Mouse (Mus musculus) activated CD4-positive, CD25-positive, alpha-beta regulatory T cell, adult 4 months (primary cell): ENCODE results near the gene Fitm1. TPM values are rescaled to one million over a fixed set of nuclear protein-coding genes. Genes with fewer than 3 reads are reported as not detected.

Experiments
- ATAC-seq: one replicate; pipeline ENCODE4 v1.8.0; 2017
- polyA plus RNA-seq, 2 experiments: library from polyadenylated mRNA; unstranded; fragments of 100-300 nt; shearing (Covaris generic); gene quantifications; one replicate each; pipeline ENCODE4 v1.2.1; 2017

The Fitm1 gene
- polyA plus RNA-seq, 2 experiments from 2014 or later: not detected

DNA sequence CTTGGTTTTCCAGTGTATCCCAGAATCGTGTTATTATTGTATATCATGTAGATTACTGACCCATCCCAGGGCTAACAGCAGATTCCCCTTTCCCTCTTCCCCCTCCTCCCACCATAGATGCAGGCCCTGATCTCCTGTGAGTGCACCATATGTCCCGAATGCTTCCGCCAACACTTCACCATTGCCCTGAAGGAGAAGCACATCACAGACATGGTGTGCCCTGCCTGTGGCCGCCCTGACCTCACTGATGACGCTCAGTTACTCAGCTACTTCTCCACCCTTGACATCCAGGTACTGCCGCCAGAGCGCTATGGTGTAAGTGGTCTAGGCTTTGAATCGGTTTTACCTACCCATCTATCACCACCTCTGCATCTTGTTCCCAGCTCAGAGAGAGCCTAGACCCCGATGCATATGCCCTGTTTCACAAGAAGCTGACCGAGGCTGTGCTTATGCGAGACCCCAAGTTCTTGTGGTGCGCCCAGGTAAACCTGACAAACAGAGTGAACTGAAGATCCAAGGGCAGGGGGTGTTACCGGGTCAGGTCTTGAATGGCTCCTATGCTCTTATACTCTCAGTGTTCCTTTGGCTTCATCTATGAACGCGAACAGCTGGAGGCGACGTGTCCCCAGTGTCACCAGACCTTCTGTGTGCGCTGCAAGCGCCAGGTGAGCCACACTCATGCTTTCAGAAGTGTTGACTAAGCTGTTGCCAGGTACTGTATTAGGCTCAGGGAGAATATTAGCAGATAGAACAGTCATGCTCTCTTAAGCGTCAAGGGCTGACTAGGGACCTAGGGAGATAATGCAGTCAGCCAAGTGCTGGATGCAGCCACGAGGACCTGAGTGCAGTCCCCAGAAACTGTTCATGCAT lies 23.3 kb downstream of the Fitm1 start:
- ATAC-seq: no peak

GRCm38 (mm10) chr14:55603271-55603632 lies 27.8 kb downstream of the Fitm1 start, which contains the start of gene Irf9:
Gene Irf9, plus strand, starts transcription at chr14:55603571.
- ATAC-seq: no peak

DNA sequence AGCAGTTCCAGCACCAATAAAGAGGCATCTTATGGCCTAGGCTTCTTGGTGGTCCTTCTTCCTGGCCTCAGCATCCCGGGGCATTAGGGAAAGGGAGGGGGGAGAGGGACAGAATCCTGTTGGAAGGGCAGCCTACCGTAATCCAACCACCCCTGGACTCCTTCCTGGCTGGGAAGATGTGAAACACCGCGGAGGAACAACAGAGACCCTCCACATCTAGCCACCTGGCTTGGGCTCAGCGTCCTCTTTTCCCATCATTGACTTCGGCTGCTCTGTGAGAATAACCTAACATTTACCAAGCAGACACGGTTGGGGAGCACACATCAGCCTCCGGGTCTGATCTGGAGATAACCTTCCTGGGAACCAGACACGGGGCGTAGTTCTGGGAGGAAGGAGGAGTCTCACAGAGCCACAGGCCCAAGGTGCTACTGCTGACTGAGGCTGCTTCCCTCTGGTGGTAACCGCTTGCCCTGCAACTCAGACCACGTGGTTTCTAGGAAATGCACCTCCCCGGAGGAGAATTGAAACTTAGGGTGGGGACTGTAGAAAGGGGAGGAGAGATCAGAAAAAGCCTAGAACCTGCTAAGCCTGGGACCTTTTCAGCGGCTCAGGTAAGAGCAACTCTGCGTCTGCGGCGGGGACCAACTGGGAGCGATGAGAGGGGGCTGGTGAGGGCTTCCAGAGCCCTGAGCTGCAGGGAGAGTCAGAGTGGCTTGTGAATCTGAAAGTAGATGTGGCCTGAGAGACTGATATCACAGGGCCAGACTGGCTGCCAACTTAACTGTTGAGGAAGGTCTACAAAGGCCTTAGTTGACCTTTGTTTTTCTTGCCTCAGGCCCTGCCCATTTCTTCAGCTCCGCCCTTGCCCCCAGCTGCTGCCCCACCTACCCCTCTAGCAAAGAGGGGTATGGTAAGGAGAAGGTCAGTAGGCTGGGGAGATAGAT lies 28.5 kb downstream of the Fitm1 start:
- ATAC-seq: peak; percentile 90

- ATAC-seq: no peak
Observed at GRCm38 (mm10) chr14:55604823-55605222, 29.4 kb downstream of the Fitm1 start.

DNA sequence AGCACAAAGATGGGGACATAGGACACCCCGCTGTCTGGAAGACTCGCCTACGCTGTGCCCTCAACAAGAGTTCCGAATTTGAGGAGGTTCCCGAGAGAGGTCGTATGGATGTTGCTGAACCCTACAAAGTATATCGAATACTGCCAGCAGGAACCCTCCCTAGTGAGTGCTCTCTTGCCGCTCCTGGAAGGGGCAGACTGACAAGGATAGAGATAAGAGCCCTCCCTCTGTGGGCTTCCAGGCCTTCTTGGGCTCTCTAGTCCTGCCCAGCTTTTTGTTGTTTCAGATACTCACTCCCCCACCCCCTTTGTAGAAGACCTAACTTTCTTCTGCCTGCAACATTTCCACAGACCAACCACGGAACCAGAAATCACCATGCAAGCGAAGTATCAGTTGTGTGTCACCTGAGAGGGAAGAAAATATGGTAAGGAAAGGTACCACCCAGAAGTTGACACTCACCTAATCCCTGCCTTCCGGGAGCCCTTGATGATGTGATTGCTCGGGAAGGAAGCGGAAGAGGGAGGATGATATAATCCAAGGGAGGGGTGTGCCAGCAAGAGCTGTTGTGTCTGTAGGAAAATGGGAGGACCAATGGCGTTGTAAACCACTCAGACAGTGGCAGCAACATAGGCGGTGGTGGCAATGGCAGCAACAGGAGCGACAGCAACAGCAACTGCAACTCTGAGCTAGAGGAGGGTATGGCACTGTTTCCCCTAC lies 30.5 kb downstream of the Fitm1 start:
- no peak for ATAC-seq

DNA sequence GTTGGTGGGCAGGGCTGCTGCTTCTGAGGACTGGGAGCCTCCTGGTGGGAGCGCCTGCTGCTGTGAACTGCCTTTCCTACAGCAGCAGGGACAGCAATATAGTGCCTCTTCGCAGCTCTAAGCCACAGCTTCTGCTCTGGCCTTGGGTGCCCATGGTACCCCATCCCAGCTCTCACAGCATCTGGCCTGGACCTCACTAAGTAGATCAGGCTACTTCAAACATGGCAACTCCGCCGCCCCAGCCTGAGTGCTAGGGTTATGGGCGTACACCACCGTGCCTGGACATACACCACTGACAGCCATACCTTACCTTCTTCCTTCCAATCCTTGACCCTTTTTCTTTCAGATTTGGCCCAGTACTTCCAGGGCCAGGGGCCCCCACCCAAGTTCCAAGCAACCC lies 32.9 kb downstream of the Fitm1 start:
- ATAC-seq: no peak

- no peak for ATAC-seq
Observed at GRCm38 (mm10) chr14:55613346-55613745, 37.9 kb downstream of the Fitm1 start.

GRCm38 (mm10) chr14:55614565-55615178 lies 39.3 kb downstream of the Fitm1 start:
- no peak for ATAC-seq

- ATAC-seq: no peak
Observed at GRCm38 (mm10) chr14:55615876-55616275, 40.5 kb downstream of the Fitm1 start.

DNA sequence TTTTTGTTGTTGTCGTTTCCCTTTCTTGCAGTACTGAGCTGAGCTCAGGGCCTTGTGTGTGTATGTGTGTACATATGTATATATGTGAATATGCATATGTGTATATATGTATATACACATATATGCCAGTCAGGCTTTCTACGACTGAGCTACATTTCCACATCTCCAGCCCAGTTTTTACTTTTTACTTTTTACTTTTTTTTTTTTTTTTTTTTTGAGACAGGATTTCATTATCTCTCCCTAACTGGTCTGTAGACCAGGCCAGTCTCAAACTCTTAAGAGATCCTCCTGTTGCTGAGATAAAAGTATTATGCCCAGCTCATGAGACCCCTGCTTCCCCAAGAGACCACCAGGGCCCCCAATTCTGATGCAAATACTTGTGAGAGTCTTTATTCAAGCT lies 41.4 kb downstream of the Fitm1 start:
- ATAC-seq: no peak

DNA sequence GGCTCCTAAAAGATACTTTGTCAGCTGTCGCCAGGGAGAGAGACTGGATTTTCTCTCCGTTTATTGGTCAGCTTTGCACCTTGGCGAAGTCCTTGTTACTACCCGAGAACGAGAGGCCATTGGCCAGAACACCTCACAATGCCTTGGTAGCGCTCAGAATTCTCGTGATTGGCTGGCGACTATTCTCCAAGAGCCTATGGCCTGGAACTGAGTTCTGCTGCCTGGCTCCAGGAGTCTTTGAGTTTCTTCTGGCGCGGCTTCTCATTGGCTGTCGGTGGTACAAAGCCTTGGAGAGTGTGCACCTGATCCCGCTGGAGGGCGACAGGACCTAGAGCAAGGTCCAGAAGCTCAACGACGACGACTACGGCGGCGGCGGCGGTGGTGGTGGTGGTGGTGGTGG lies 42.4 kb downstream of the Fitm1 start, which contains the start of gene Rec8:
Gene Rec8 (plus strand): TSS at position 216 of the 400 bp plus-strand sequence.
- ATAC-seq: peak; percentile 36

DNA sequence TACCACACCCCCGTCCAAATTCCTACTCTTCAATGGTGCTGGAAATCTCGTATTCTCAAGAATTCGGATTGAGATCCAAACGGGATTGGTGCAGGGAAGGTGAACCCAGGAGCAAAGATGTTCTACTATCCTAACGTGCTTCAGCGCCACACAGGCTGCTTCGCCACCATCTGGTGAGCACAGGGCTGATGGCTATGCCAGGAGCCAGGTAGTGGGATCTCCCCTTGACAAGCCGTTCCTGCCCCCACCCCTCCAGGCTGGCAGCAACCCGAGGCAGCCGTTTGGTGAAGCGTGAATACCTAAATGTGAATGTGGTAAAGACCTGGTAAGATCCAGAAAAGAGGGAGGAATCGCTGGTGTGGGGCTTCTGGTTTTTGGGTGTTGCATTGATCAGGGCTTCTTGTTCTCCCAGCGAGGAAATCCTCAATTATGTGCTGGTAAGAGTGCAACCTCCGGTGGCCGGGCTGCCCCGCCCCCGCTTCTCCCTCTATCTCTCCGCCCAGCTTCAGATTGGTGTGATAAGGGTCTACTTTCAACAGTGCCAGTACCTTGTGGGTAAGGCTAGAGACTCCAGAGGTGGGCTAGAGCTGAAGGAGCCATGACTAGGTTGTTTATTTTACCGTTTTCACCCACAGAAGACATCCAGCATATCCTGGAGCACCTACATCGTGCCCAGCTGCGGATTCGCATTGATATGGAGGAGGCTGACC lies 43.2 kb downstream of the Fitm1 start:
- no peak for ATAC-seq

Other genes starting within 250 kb of the Fitm1 start
- gene Dhrs4, start 96.9 kb upstream of the Fitm1 start, polyA plus RNA-seq: 10 to 100 TPM; 39.2 to 42.2 TPM
- gene Carmil3, start 85.0 kb upstream of the Fitm1 start, polyA plus RNA-seq: not detected
- not detected for gene Cpne6, start 65.2 kb upstream of the Fitm1 start, polyA plus RNA-seq
- under 1 TPM in 1 of 2 experiments, not detected in 1; 0.07 TPM for gene Nrl, start 50.6 kb upstream of the Fitm1 start, polyA plus RNA-seq
- 10 to 100 TPM; 23.6 to 33.4 TPM for gene Pck2, start 35.4 kb upstream of the Fitm1 start, polyA plus RNA-seq
- 10 to 100 TPM; 95.9 to 97.4 TPM for gene Dcaf11, start 15.6 kb upstream of the Fitm1 start, polyA plus RNA-seq
- gene A730061H03Rik, start 15.2 kb upstream of the Fitm1 start, polyA plus RNA-seq: not detected
- 100 to 1,000 TPM; 700 to 830 TPM for gene Psme1, start 2.5 kb downstream of the Fitm1 start, polyA plus RNA-seq
- gene Emc9, start 9.7 kb downstream of the Fitm1 start, polyA plus RNA-seq: 10 to 100 TPM; 25.2 to 28.6 TPM
- gene Psme2, start 15.5 kb downstream of the Fitm1 start, polyA plus RNA-seq: 100 to 1,000 TPM; 980 to 996 TPM
- 10 to 100 TPM; 32.6 to 33.3 TPM for gene Rnf31, start 16.1 kb downstream of the Fitm1 start, polyA plus RNA-seq
- 100 to 1,000 TPM; 129 to 164 TPM for gene Irf9, start 28.0 kb downstream of the Fitm1 start, polyA plus RNA-seq
- 1 to 10 TPM; 1.3 to 1.9 TPM for gene Rec8, start 42.4 kb downstream of the Fitm1 start, polyA plus RNA-seq
- gene Ipo4, start 60.3 kb downstream of the Fitm1 start, polyA plus RNA-seq: 10 to 100 TPM; 29.2 to 30.6 TPM
- not detected for gene Gm49378, start 62.3 kb downstream of the Fitm1 start, polyA plus RNA-seq
- gene Tm9sf1, start 68.2 kb downstream of the Fitm1 start, polyA plus RNA-seq: 10 to 100 TPM; 38.8 to 49.2 TPM
- gene Tssk4, start 74.6 kb downstream of the Fitm1 start, polyA plus RNA-seq: 1 to 10 TPM in 1 of 2 experiments, under 1 TPM in 1; 0.57 to 2.1 TPM
- 10 to 100 TPM; 87.8 to 88.5 TPM for gene Mdp1, start 84.9 kb downstream of the Fitm1 start, polyA plus RNA-seq
- gene Gmpr2, start 96.3 kb downstream of the Fitm1 start, polyA plus RNA-seq: 10 to 100 TPM; 23.7 to 25.9 TPM
- gene Nedd8, start 96.5 kb downstream of the Fitm1 start, polyA plus RNA-seq: 100 to 1,000 TPM; 361 to 408 TPM
- gene Tinf2, start 106.2 kb downstream of the Fitm1 start, polyA plus RNA-seq: 10 to 100 TPM; 23.4 to 28.3 TPM
- not detected for gene Tgm1, start 138.3 kb downstream of the Fitm1 start, polyA plus RNA-seq
- gene Rabggta, start 146.6 kb downstream of the Fitm1 start, polyA plus RNA-seq: 10 to 100 TPM; 53.3 to 60.8 TPM
- 10 to 100 TPM; 46.4 to 48.9 TPM for gene Dhrs1, start 170.1 kb downstream of the Fitm1 start, polyA plus RNA-seq
- gene Nop9, start 170.1 kb downstream of the Fitm1 start, polyA plus RNA-seq: 1 to 10 TPM; 6.0 to 8.2 TPM
- not detected for gene Cideb, start 182.8 kb downstream of the Fitm1 start, polyA plus RNA-seq
- under 1 TPM in 1 of 2 experiments, not detected in 1; 0.40 TPM for gene Ltb4r2, start 185.8 kb downstream of the Fitm1 start, polyA plus RNA-seq
- 1 to 10 TPM; 2.5 to 5.6 TPM for gene Ltb4r1, start 190.3 kb downstream of the Fitm1 start, polyA plus RNA-seq
- gene Adcy4, start 208.5 kb downstream of the Fitm1 start, polyA plus RNA-seq: under 1 TPM in 1 of 2 experiments, not detected in 1; 0.08 TPM
- 10 to 100 TPM; 94.3 to 99.3 TPM for gene Ripk3, start 213.2 kb downstream of the Fitm1 start, polyA plus RNA-seq
- not detected for gene Nfatc4, start 247.5 kb downstream of the Fitm1 start, polyA plus RNA-seq